Mouse (Mus musculus): ENCODE measurements around the gene Gmpr2.

Gene Gmpr2

GRCm38 (mm10) chr14:55671833-55672740, at the start of gene Gmpr2, which contains the start of gene Nedd8:
Gene Gmpr2 (plus strand): TSS chr14:55671941.
Gene Nedd8 (minus strand): TSS chr14:55672124.
- DNase-seq (ENCODE audit: low read depth, low spot score) = peak; percentile 98

- no peak for DNase-seq (ENCODE audit: low read depth, low spot score)
These were observed 43.5 kb upstream of the Gmpr2 start for GRCm38 (mm10) chr14:55628077-55628827.

- DNase-seq (ENCODE audit: low read depth, low spot score) = peak; percentile 56
These were observed 42.4 kb upstream of the Gmpr2 start for GRCm38 (mm10) chr14:55629312-55629711.

- peak; percentile 47 for DNase-seq (ENCODE audit: low read depth, low spot score)
These were observed 36.7 kb upstream of the Gmpr2 start for GRCm38 (mm10) chr14:55634874-55635522.

- peak; percentile 87 for DNase-seq (ENCODE audit: low read depth, low spot score)
These were observed 36.2 kb upstream of the Gmpr2 start, which contains the start of gene Ipo4 for GRCm38 (mm10) chr14:55635523-55636007. Gene Ipo4 (minus strand): TSS chr14:55635957.

GRCm38 (mm10) chr14:55637795-55638194, 33.9 kb upstream of the Gmpr2 start, which contains the start of gene Gm49378:
Gene Gm49378 (minus strand): TSS chr14:55637895.
- no peak for DNase-seq (ENCODE audit: low read depth, low spot score)

GRCm38 (mm10) chr14:55640816-55641215, 30.9 kb upstream of the Gmpr2 start:
- DNase-seq (ENCODE audit: low read depth, low spot score) = no peak

GRCm38 (mm10) chr14:55641291-55641690, 30.4 kb upstream of the Gmpr2 start:
- no peak for DNase-seq (ENCODE audit: low read depth, low spot score)

- no peak for DNase-seq (ENCODE audit: low read depth, low spot score)
These were observed 29.1 kb upstream of the Gmpr2 start for GRCm38 (mm10) chr14:55642679-55643059.

- DNase-seq (ENCODE audit: low read depth, low spot score) = peak; percentile 97
These were observed 28.5 kb upstream of the Gmpr2 start, which contains the start of gene Tm9sf1 for GRCm38 (mm10) chr14:55643060-55643907. Gene Tm9sf1 (minus strand): TSS chr14:55643806.

GRCm38 (mm10) chr14:55644261-55644888, 27.4 kb upstream of the Gmpr2 start:
- DNase-seq (ENCODE audit: low read depth, low spot score) = peak; percentile 67

- no peak for DNase-seq (ENCODE audit: low read depth, low spot score)
These were observed 21.9 kb upstream of the Gmpr2 start, which contains the start of gene Tssk4 for GRCm38 (mm10) chr14:55649884-55650283. Gene Tssk4 (plus strand): TSS chr14:55650184.

GRCm38 (mm10) chr14:55651528-55651927, 20.2 kb upstream of the Gmpr2 start:
- DNase-seq (ENCODE audit: low read depth, low spot score) = no peak

- no peak for DNase-seq (ENCODE audit: low read depth, low spot score)
These were observed 14.8 kb upstream of the Gmpr2 start for GRCm38 (mm10) chr14:55656935-55657334.

- DNase-seq (ENCODE audit: low read depth, low spot score) = no peak
These were observed 13.7 kb upstream of the Gmpr2 start for GRCm38 (mm10) chr14:55658011-55658410.

GRCm38 (mm10) chr14:55659960-55660573, 11.7 kb upstream of the Gmpr2 start, which contains the start of gene Mdp1:
Gene Mdp1 (minus strand): TSS chr14:55660508.
- peak; percentile 87 for DNase-seq (ENCODE audit: low read depth, low spot score)

- DNase-seq (ENCODE audit: low read depth, low spot score) = no peak
These were observed 11.1 kb upstream of the Gmpr2 start for GRCm38 (mm10) chr14:55660636-55661035.

- no peak for DNase-seq (ENCODE audit: low read depth, low spot score)
These were observed 282 bp upstream of the Gmpr2 start for GRCm38 (mm10) chr14:55671486-55671832.

- DNase-seq (ENCODE audit: low read depth, low spot score) = peak; percentile 65
These were observed 960 bp downstream of the Gmpr2 start for GRCm38 (mm10) chr14:55672741-55673060.

- peak; percentile 74 for DNase-seq (ENCODE audit: low read depth, low spot score)
These were observed 5.9 kb downstream of the Gmpr2 start for GRCm38 (mm10) chr14:55677615-55678014.

Data from A20 (cell line).